Mouse (Mus musculus) thymus, adult 18-20 months (tissue): ENCODE measurements at regions not wholly inside any gene's neighbourhood (a gene's known extent, or its start where the extent isn't known, plus 50 kb on each side); places are given as distances from the start of the nearest gene placed in this dataset.

Source experiments
- DNase-seq, 2 experiments: peaks; one replicate each; pipeline ENCODE4 v3.0.0; 2022; ENCODE audit warnings: mixed read lengths in 2 of 2

DNA sequence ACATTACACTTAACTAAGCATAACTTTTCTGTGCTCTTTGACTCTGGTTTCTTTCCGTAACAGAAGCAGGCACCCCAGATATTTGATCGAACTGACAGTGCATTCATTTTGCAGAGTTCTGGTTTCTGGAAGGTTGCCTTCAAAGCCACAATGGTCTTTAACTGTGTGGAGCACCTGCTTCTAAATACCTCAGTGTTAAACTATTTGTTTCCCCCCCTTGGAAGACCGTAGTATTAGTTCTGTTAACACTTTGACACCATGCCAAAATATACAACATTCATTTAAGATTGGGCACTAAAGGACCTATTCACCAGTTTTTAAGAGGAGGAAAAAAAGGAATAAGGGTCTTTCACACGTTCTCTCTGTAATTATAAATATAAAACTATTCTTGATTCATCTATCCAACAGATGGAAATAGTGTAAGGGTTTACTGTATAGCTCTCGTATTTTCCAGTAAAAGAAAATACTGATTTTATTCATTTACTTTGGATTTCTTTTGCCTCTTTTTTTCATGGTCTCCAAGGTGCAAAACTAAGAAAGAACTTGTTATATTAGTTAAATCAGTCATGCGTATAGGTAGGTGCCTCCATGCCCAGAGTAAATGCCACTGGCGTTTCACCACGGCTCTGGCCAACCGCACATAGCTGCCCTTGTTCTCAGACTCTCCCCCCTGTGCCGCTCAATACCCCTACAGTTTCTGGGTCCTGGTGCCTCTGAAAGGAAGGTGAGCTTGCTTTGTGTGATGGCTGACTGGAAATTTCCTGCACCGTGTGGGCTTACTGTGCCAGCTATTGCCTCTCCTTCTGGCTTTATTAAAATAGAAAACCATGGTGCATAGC, 391.2 kb downstream of the Etnk1 start:
- no peak for DNase-seq

DNA sequence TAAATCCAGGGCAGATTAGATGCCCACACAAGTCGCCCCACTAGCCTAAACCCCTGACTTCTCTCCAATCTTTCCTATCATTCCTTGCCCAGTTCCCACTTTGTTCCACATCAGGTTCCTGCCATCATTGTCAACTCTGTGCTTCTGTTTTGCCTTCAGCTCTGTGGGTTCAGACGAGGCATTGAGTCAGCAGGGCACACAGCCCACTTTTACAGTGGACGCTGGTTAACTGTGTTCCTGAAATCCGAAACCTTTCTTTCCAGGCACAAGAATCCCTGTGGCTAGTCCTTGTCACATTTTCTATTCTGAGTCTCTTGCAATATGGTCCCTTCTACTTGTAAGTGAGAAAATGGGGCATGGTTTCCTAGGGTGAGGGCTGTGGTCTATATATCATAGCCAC, 392.3 kb downstream of the Etnk1 start:
- no peak for DNase-seq

DNA sequence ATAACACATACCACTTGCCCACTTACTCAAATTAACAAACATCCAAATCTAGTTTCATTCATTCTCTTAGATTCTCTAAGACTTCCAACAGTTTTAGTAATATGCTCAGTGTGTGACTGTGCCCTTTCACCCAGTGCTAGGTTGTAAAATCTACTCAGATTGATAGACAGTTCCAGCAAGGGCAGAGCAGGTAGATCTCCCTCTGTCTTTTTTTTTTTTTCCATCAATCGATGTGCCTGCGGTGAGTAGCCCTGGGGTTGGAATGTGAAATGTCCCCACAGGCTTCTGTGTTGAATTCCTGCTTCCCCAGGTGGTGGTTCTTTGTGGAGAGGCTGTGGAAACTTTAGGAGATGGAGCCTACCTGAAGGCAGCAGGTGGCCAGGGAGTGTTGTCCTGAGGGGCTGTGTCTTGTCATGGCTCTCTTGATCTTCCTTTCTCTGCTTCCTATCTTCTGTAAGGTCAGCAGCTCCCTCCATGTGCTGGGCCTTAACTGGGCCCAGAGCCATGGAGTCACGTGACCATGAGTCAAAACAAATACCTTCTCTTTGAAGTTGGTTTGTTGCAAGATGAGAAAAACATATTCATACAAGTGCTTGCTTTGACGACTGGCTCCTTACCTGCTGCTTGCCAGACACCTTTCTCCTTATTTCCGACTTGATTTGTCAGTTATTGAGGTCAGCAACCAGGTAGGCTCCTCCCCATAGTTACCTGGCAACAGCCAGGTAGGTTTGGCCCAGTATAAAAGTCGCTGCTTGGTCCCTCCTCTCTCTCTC, 394.5 kb downstream of the Etnk1 start:
- DNase-seq, result no peak

DNA sequence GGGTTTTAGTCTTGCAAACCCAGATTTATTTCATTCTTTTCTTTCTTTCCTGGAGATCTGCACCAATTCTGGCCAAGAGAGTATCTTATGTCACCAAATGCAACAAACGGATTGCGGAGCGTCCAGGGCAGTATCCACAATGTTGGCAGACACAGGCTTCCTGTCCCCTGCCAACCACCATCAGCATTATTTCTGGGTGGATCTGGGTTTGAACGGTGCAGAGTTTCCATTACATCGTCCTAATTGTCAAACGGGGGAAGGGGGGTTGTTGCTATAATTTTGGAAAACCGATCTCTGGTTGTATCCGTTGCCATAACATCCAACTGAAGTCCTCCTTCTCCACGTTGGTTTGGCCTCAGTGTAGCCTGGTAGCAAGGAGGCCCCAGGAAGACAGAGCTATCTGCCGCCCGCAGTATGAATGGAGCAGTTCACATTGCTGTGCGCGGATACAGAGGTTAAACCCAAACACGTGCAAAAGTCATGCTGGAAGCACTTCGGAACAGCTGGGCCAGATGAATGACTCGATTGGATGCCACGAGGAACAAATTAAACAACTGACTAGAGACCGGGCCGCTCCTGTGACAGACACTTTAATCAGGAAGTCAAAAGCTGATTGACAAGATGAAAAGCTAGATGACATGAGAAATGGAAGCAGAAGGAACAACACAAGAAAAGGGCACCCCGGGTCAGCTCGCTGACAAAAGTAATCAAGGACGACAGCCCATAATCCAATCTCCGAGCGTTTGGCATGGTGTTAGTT, 404.5 kb downstream of the Etnk1 start:
- no peak for DNase-seq

DNA sequence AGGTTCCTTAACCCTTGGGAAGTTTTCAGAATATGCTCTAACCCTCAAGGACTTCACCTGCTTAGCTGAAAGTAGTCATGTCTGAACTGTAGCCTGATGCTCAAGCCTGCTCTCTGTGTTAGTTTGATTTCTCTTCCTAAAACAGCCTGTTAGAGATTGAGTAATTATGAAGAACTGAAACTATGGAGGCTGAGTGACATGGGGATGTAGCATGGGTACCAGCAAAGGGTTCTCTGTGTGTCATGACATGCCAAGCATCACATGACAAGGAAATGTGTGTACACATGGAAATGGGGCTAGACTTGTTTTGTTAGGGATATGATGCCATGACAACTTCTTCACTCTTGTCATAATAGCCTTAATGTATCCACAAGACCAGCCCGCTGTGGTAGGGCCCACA, 412.2 kb downstream of the Etnk1 start:
- no peak for DNase-seq

DNA sequence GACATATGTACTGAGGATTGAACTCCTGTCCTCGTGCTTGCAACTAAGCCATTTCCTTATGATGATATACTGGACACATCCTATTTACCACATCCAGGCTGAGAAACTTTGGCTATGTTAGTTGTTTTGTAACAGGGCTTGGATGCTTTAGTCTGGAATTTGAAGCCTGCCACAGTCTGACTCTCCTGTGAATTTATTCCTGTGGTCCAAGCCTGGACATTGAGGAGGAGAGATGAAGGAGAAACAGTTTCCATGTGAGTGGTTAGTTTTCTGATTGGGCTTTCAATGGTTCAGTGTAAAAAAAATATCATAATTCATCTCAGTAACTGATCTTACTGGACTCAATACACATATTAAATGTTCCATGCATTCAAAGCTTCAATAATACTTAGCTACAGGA, 422.6 kb downstream of the Etnk1 start:
- no peak for DNase-seq

DNA sequence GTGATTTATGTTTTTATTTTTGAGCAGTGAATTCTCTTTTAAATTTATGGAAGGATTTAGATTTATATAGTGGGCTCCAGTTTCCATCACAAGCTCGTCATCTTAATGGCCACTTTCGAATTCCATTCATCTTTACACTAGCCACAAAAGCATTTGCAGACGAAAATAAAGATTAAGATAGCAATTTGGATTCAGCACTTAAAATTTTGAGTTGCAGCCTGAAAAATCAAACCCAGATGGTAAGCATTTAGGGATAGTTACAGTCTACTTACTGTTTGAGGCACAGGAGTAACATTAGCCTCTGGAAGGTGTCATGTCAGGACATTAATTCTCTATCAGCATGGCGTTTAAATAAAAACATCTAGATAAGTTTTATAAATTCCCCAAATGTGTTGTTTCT, 423.2 kb downstream of the Etnk1 start:
- no peak for DNase-seq

DNA sequence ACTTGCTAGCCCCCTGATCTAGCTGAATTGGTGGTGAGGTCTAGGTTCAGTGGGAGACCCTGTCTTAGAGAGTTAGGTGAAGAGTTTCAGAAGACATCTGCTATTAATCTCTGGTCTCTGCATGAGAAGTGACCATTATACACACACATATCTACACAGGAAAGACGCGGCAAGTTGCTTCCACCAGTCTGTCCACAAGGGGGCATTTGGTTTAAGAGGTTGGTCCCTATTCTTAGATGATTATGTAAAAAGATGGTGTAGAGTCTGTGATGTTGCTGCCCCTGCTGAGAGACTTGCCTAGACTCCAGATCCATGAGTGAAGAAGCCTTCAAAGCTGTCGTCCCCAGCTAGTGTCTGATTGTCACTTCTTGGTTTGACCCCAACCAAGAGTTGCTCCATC, 425.5 kb downstream of the Etnk1 start:
- DNase-seq, result no peak

DNA sequence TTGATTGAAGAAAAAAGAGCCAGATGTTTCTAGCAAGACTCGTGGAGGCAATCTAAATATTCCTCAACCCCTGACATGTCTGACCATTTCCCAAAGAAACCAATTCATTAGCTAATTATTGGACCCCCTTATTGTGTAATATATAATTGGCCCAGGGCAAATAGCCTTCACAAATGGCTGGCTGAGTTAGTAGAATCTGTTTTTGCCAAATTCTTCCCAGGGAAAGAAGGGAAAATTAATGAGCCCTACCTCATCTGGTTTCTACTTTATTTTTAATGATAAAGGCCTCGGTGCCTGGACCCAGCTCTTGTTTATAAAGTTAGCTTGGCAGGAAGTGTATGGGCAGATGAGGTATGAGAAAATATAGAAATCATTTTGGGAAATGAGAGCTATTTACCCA, 428.5 kb downstream of the Etnk1 start:
- no peak for DNase-seq

DNA sequence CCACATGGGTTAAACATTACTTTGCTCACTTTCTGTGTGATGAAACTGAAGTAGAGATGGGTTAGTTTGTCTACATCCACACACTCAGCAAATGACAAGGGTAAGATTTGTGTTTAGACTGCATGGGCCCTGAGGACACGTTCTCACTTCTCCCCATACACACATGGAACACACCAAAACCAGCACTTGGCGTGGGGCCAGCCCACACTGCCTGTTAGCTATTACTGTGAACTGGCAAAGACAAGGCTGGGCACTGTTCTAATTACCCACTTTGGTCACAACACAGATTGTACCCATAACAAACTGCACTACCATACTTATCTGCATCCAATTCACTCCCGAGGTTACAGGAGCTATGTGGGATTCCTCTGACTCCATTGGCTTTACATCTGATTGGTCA, 430.4 kb downstream of the Etnk1 start:
- no peak for DNase-seq

DNA sequence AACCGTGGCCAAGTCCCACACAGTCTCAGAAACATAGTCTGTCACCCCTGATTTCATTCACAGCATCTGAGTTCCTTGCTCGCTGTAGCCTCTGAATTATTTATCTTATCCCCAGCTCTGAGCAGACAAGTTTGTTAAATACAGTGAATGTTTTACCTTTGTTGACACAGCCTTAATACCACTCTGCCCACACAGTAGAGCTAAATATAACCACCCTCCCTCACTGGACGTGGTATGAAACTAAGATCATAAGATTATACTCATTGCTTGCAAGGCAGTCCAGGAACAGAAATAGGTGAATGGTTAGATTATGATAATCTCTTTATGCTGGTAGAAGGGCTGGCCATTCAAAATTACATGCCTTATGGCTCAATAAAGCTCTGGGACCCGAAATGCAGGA, 431.9 kb downstream of the Etnk1 start:
- DNase-seq, result no peak

DNA sequence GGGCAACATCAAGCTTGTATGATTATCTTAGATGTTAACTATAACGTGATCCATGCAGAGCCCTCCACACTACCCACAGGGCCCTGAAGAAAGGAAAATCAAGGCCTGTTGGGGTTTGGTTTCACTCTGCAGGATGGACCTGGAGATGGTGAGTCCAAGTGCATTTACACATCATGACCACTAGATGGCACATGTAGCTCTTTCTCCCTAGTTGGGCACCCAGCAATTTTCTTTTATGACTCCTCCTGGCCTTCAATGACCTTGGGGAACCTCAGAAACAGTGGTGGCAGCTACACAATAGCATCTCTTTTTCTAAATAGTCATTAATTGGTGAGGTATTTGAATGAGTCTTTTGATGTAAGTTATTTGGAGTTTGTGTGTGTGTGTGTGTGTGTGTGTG, 442.1 kb downstream of the Etnk1 start:
- no peak for DNase-seq

DNA sequence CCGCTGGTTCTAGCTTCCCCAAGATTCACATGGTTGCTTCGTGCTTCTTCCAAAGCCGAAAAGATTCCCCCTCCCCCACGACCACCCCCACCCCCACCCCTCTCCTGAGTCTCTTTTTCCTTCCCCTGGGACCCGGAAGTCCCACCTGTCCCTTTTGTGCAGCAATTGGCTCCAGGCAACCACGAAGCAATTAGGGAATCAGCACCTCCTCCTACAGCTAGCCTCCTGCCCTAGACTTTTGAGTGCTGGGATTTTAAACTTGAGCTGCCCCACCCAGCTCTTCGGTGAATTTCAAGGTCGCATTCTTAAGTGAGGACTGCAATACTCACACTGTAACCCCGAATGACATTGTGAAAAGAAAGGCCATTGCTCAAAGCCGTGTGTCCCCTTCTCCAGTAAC, 445.9 kb downstream of the Etnk1 start:
- no peak for DNase-seq

DNA sequence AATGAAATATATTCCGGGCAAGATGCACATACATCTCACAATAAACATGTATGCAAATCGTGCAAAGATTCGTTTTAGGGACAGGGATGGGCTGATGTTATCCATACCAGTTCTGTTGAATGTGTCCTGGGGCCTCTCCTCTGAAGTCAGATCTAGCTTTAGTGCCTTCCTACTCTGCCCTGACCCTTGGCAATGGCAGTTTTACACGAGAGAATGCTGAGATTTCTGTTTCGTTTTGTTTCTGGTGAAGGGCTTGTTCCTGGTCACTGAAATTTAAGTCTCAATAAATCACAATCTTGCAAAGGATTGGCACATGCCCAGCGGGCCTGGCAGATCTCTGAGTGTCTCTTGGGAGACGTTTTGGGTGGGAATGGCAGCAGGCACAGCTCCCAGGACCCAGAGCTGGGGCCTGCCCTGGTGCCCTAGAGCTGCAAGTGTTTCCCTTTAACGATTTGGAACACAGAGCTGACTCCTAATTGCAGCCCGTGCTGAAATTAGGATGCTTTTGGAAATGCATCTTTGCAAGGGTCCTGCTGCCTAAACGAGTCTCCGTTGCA, 447.5 kb downstream of the Etnk1 start:
- DNase-seq, result no peak

DNA sequence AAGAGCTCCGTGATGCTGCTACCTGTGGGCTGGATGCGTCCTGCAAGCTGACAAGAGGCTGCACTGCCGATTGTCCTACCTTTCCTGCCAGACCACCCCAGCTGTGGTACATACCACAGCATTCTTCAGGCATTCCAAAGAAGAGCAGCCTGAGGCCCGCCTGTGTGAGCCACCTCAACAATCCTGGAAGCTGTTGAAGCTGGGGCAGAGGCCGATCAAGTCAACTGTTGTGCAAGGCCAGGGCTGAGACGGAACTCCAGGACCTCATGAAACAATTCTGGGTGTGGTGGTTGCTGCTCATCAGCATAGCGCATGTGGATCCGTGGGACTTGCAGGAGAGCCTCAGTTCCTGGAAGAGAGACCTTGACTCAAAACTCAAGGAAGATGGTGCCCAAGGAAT, 448.3 kb downstream of the Etnk1 start:
- no peak for DNase-seq

DNA sequence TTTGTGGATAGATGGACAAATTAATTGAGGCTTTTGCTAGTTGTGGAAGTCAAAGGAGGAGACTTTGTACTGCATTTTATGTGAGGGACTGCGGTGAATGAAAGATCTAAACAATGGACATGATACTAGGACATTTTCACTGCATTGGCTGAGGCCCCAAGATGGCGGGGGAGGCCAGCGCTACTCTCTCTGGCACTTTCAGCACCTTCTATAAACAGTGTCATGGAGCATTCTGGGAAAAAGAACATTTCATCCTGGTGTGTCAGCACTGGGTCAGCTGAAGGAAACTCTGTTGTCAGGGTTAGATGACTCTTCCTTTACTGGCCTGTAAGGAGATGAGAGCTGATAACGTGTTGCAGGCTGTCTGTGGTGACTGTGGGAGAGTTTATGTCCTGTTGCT, 449.4 kb downstream of the Etnk1 start:
- DNase-seq, result no peak

DNA sequence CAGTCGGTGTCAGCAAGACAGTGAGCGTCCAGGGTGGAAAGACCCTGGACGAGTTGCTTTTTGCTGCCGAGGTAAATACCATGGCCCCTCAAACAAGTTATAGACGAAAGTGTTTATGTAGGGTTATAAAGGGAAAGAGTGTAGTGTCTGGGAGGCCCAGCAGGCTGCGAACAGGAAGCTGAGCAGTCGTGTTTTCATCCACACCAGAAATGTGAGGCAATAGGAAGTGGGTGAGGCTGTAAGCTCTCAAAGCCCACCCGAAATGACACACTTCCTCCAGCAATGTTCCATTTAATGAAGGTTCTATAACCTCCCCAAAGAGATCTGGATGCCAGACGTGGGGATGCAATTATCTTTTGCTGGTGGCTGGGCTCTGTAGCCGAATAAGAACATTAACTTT, 451.5 kb downstream of the Etnk1 start:
- DNase-seq, result no peak

DNA sequence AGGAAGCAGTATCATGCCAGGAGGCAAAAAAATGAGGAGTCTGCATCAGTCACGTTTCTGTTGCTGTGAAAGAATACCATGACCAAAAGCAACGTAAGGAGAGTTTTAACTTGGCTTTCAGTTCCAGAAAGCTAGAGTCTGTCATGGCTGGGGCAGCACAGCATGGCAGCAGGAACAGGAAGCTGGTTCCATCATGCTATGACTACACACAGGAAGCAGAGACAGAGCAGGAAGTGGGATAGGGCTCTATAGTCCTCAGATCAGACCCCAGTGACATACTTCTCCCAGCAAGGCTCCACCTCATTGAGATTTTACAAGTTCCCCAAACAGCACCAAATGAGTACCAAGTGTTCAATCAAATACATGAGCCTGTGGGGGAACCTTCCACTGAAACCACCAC, 453.6 kb downstream of the Etnk1 start:
- DNase-seq, result no peak

DNA sequence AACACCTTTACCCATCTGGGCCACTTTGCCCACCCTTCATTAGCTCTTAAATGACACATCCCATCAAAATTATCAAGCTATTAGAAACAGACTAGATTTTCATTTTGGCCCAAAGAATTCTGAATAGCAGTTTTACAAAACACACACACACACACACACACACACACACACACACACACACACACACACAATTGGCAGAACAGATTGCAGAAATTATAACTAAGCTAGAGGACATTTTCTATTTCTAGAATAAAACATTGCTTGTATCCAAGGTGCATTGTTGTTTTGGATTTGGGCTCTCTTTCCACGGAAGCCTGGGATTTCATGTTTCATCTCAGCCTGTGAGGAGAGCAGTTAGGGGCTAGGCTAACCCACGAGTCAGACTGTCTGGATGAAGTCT, 455.1 kb downstream of the Etnk1 start:
- DNase-seq, result no peak

DNA sequence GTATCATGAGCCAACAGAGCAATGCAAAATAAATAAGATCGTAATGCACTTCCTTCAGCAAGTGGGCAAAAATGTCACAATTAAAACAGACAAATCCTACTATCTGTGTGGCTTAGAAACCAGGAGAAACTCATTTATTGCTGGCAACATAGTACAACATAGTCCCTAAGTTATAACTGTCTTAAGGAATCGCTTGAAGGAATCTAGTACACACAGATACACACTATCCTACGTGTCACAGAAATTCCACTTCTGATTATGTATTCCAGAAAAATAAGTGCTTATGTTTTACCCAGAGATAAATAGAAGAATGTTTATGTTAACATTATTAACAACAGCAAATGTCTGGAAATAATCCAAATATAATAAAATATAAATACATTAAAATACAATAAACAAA, 457.9 kb downstream of the Etnk1 start:
- DNase-seq, result no peak

DNA sequence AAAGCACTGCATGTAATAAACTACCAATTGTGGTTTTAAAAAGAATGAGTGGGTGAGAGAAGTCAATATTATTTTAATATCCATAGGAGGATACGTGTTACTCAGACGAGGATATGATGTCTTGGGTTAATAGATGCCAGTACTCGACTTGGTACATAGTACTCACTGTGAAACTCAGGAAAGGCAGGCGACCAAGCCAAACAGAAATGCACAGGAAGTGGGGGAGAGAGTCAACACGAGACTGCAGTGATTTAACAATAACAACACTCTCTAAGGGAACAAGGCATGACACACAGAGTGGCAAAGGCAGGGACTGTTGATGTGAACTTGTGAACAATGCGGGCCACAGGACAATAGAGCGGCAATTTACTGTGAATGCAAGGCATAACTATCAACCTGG, 464.6 kb downstream of the Etnk1 start:
- DNase-seq, result no peak

DNA sequence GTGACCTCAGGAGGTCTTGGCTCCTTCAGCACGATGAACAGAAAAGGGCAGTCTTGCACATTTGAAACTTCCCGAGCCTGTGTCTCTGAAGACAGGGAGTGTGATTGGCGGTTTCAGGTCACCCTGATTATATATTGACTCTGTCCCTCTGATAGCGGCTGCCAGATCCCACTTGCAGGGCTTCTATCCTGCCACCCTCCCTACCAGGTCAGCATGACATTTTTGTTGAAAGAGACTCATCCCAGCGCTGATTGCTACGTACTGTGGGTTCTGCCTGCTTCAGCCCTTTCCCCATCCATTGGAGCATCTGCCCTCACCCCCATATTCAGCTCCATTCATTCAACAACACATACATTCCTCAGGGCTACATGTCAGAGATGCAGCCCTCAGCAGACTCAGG, 466.7 kb downstream of the Etnk1 start:
- no peak for DNase-seq

DNA sequence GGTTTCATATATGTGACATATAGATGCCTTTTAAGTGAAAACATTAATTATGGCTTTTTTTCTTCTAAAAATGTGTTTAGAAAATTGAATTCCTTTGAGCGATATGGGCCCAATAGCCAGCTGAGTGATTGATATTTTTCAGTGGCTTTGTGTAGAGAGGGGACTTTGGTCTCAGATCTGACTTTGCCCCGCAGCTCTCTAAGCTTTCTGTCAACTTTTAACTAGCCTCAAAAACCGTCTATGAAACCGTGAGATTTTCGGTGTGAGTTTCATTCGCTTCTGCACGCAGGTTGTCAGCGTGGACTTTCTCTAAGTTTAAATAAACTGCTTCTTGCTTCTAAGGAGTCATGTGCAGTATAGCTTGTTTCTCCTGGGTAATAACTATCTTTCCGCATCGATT, 467.3 kb downstream of the Etnk1 start:
- no peak for DNase-seq

DNA sequence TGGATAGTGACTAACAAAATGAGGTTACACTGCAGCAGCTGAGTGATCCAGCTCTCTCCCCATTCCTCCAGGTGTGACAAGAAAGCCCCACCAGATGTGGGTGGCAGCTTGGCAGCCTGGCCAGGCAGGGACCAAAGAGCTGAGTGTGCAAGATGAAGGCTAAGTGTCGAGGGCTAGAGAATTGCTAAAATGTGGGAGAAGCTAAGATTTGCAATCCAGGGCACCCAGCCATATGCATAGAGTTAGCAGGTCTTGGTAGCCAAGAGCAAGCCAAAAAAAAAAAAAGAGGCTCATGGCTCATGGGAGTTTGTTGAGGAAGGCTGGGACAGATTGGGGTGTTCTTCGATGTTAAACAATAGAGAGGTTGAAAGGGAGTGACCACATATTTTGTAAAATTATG, 468.0 kb downstream of the Etnk1 start:
- no peak for DNase-seq
